Mouse (Mus musculus): ENCODE results near the gene Fam214a. TPM values are rescaled to one million over a fixed set of nuclear protein-coding genes. Genes with fewer than 3 reads are reported as not detected.

Fam214a gene
- total RNA-seq (2021), result 10 to 100 TPM; 20.3 to 30.3 TPM
- long read RNA-seq, experiment 1, full-length matches to known transcripts, result 3 of 6 reads
- long read RNA-seq, experiment 1, partial matches to known transcripts, result 3 of 6 reads
- long read RNA-seq, experiment 1, other reads (novel, unspliced or antisense), result 0 of 6 reads
- long read RNA-seq, experiment 2, full-length matches to known transcripts, result 4 of 8 reads
- long read RNA-seq, experiment 2, partial matches to known transcripts, result 2 of 8 reads
- long read RNA-seq, experiment 2, other reads (novel, unspliced or antisense), result 2 of 8 reads

DNA sequence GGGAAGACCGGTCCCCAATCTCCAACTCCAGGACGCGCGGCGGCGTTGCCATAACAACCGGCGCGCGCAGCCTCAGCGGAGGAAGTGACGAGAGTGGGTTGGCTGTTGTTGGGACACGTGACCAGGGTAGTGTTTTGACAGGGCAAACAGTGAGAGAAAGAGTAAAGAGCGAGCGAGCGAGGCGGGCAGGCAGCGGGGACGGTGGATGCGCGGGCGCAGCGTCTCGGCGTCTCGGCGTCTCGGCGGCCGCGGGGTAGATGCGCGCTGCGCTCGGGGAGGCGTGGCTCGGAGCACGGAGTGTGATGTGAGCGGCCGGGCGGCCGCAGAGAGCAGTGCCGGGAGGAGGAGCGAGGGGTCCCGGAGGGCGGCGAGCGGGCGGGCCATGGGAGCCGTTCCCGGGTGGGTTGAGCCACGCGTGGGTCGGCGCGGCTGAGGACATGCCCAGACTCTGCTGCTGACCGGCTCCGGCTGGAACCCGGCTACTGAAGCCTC lies at the start of gene Fam214a:
Fam214a (plus strand) TSS at position 129 of the 492 bp plus-strand sequence.
- peak; percentile 85 to 86 for DNase-seq
- intact Hi-C loops (cut with DNase I), result loop anchor here (1.0 to 5.0 kb wide), 4 partner anchors 22 to 49 kb away; no protein-coding TSS in a partner anchor

DNA sequence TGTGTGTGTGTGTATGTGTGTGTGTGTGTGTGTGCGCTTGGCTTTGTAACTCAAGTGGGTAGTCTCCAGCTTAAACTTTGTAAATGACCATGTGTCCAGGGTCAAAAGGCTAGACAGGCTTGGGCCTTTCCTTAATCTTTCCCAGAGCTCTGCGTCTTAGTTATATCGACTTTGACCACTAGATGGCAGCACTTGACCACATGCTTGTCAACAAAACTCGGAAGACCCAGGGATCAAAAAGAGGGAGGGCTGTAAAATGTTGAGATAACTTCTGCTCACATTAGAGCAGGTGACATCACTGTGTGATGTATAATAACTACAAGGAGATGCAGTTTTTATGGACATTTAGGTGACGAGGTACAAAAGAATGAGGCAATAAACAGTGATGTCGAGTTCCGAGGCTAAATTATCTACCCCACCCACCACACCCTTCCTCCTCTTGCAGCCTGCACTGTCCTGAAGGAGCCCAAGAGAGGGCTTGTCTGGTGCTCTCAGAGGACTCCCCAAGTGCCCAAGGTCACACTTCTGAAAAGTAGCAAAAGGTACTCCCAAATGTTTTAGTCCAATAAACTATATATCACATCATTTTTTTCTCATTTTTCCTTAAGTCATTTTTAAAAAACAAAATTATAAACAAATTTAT lies 47.7 kb upstream of the Fam214a start:
- intact Hi-C loops (cut with DNase I), result loop anchor here (5.0 to 10.0 kb wide), 3 partner anchors 97 to 380 kb away; no protein-coding TSS in a partner anchor
- DNase-seq, result peak in 1 of 2 experiments; percentile 50

DNA sequence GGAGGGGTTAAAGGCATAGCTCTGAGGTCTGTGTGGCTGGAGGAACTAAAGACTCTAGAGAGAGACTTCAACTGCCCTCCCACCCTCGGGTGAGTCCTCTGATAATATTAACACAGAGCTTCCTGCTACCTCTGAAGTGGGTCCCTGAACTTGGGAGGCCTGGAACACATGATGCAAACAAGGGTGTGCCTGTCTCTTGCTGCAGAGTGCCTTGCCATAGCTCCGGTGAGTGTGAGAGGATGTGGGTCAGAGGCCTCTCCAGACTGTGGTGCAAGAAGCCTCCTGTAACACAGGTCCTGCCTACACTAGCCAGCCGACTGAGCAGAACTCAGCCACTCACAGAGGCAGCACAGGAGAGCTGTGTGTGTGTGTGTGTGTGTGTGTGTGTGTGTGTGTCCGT lies 45.7 kb upstream of the Fam214a start:
- DNase-seq, result no peak
- intact Hi-C loops (cut with DNase I), result loop anchor here (5.0 to 10.0 kb wide), 3 partner anchors 95 to 378 kb away; no protein-coding TSS in a partner anchor

GRCm38 (mm10) chr9:74909245-74909644 lies 43.4 kb upstream of the Fam214a start:
- intact Hi-C loops (cut with DNase I), result loop anchor here (5.0 to 10.0 kb wide), 3 partner anchors 93 to 376 kb away; no protein-coding TSS in a partner anchor

DNA sequence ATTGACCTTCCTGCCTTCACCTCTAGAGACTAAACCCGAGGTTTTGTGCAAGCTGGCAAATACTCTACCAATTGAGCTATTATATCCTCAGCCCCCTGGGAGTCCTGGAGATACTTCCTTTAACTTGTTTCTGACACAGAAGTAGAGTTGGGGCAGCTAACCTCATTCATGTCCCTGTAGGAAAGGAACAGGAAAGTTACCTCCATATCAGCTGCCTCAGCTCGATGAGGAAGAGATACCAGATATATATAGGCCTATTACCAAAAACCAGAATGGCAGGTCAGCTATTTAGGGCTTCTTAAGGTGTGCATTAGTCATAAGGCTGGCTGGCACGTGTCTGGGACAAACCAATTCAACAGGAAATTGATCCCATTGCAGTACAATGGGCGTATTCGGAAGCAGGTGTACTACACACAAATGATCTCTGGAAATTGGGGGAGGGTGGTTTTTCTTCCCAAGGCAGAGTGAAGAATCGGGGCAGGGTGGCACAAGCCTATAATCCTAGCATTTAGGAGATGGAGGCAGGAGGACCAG lies 42.4 kb upstream of the Fam214a start:
- no peak for DNase-seq
- intact Hi-C loops (cut with DNase I), result loop anchor here (5.0 kb wide), 1 partner anchor 42 kb away; the partner anchor contains the start of gene Fam214a

More at GRCm38 (mm10) chr9:74909245-74909644, 43.4 kb upstream of the Fam214a start:
- no peak for DNase-seq

GRCm38 (mm10) chr9:74911430-74911829 lies 41.3 kb upstream of the Fam214a start:
- intact Hi-C loops (cut with DNase I), result loop anchor here (5.0 kb wide), 1 partner anchor 41 kb away; the partner anchor contains the start of gene Fam214a
- DNase-seq, result peak; percentile 29 to 36

DNA sequence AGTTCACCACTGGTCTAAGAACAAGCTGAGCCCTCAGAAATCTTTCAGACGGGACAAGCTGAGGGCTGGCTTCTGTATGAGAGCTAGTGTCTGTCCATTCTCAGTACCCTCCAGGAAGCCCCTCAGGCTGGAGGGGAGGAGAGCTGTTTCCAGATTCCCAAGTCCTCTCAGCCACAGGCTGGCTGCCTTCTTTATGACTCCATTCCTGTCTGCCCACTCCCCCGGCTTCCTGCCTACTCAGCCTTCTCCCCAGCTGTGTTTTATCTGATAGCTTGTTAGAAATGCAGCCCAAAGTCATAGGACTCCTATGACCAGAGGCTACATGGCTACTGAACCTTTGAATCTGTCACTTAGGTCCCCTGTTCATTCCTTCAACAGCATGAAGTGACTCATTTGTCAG lies 40.8 kb upstream of the Fam214a start:
- DNase-seq, result no peak
- intact Hi-C loops (cut with DNase I), result loop anchor here (5.0 kb wide), 1 partner anchor 40 kb away; the partner anchor contains the start of gene Fam214a

GRCm38 (mm10) chr9:74912619-74913376 lies 39.9 kb upstream of the Fam214a start:
- intact Hi-C loops (cut with DNase I), result loop anchor here (5.0 kb wide), 1 partner anchor 40 kb away; the partner anchor contains the start of gene Fam214a
- DNase-seq, result no peak

DNA sequence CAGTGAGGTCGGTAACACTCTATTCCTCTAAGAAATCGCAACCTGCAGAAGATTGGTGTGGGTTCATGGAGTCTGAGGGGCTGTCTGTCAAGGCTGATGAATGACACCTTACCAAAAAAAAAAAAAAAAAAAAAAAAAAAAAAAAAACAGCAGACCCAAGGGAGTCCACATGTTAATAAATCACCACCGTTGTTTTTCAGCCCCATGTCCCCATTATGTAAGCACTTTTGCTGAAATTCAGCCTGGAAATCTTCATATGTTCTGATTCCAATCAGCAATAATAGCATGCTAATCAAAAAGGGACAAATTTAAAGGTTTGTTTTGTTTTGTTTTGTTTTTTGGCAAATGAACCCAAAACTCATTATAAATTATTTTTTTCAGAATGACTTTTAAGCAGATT lies 37.1 kb upstream of the Fam214a start:
- intact Hi-C loops (cut with DNase I), result no loop called here
- no peak for DNase-seq

- DNase-seq, result no peak
Measured at GRCm38 (mm10) chr9:74920450-74920849, 32.2 kb upstream of the Fam214a start.

GRCm38 (mm10) chr9:74921422-74921821 lies 31.3 kb upstream of the Fam214a start:
- intact Hi-C loops (cut with DNase I), result no loop called here
- DNase-seq, result no peak

More at GRCm38 (mm10) chr9:74920450-74920849, 32.2 kb upstream of the Fam214a start:
- intact Hi-C loops (cut with DNase I), result no loop called here

GRCm38 (mm10) chr9:74922884-74923283 lies 29.8 kb upstream of the Fam214a start:
- DNase-seq, result no peak
- intact Hi-C loops (cut with DNase I), result no loop called here

DNA sequence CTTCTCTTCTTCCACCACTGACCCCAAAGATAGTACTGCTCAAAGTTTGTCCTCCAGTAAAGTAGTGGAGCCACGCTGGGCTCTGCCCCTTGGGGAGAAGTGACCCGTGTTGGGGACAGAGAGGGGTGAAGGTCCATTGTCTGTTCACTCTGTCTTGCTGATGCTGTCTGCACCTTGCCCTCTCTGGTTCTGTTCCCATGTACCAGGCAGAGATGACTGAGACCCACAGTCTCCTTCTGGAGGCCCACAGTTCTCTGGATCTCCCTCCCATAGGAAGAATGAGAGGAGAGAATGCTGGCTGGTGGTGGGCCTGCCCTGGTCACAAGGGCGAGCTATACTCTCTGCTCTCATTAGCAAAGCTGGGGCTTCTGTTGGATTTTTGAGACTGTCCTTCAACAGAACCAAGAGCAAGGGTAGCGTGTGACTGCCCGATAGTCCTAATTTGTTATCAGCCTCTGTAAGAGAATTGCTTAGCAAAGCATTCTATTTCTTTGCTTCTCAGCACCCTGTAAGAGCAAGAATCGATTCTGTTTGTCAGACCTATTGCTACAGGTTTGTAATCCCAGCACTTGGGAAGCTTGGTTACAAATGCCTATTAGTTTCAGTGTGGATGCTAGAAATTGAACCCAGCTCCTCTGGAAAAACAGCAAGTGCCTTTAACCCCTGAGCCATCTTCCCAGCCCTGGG lies 29.2 kb upstream of the Fam214a start:
- intact Hi-C loops (cut with DNase I), result no loop called here
- DNase-seq, result no peak

- intact Hi-C loops (cut with DNase I), result no loop called here
- DNase-seq, result no peak
Measured at GRCm38 (mm10) chr9:74925220-74925769, 27.4 kb upstream of the Fam214a start.

GRCm38 (mm10) chr9:74929981-74930423 lies 22.7 kb upstream of the Fam214a start:
- intact Hi-C loops (cut with DNase I), result no loop called here
- no peak for DNase-seq

- DNase-seq, result no peak
- intact Hi-C loops (cut with DNase I), result no loop called here
Measured at GRCm38 (mm10) chr9:74930653-74931052, 22.0 kb upstream of the Fam214a start.

GRCm38 (mm10) chr9:74935289-74935688 lies 17.4 kb upstream of the Fam214a start:
- no peak for DNase-seq
- intact Hi-C loops (cut with DNase I), result no loop called here

GRCm38 (mm10) chr9:74937761-74938160 lies 14.9 kb upstream of the Fam214a start:
- intact Hi-C loops (cut with DNase I), result no loop called here
- no peak for DNase-seq

Data from gastrocnemius, postnatal 36 days (tissue).